22 mouse cellular contexts compared by ENCODE assay signal in genomic region chr16:59420237-59420866, GRCm38 (mm10). TPM values are rescaled to one million over a fixed set of nuclear protein-coding genes. Genes with fewer than 3 reads are reported as not detected.
DNase-seq lines count a peak whose midpoint lies in the region; ATAC-seq lines count a peak whose summit lies in the region.
"Had no signal": no experiment of that assay in that cellular context is flagged by ENCODE, and none has a peak within 500 bp of the region (broad histone marks: within the 10 kb centered on the region; RNA-seq: fewer than 3 reads in every experiment).

No protein-coding gene starts in this region.

- no peaks in the 10 kb centered on the region for H3K9me3 ChIP-seq in heart, embryonic 13.5 days
- H3K9me3 ChIP-seq in heart, embryonic 12.5 days (replicated peaks), result no peaks in the 10 kb centered on the region
- H3K9me3 ChIP-seq in forebrain, embryonic 13.5 days (replicated peaks), result no peaks in the 10 kb centered on the region
- no peaks in the 10 kb centered on the region for H3K9me3 ChIP-seq in forebrain, embryonic 15.5 days
- H3K9me3 ChIP-seq: embryonic facial prominence, embryonic 13.5 days; limb, embryonic 10.5 days had no signal

- H3K27ac ChIP-seq in heart, embryonic 13.5 days (replicated peaks), result no peak overlapping the region
- H3K27ac ChIP-seq in heart, embryonic 12.5 days (ENCODE audit: poor library complexity, severe bottlenecking), result no peak overlapping the region
- no peak overlapping the region for H3K27ac ChIP-seq in forebrain, embryonic 13.5 days
- H3K27ac ChIP-seq in forebrain, embryonic 15.5 days (replicated peaks), result no peak overlapping the region
- H3K27ac ChIP-seq: embryonic facial prominence, embryonic 13.5 days; heart, adult 2 months; left cerebral cortex, adult 2 months; limb, embryonic 10.5 days had no signal

- ATAC-seq in heart, embryonic 13.5 days (ENCODE audit: extremely low read depth, insufficient number of reproducible peaks, low FRiP score, low TSS enrichment), result no peak
- no peak for ATAC-seq in heart, embryonic 12.5 days (ENCODE audit: insufficient number of reproducible peaks, low FRiP score)
- peak; percentile 57; the same call in 1 of the 2 replicates for ATAC-seq in forebrain, embryonic 13.5 days
- ATAC-seq in forebrain, embryonic 15.5 days (replicated peaks), result peak; percentile 64
- ATAC-seq in megakaryocyte, adult 5-6 weeks (ENCODE audit: poor library complexity, severe bottlenecking), result 0 out of 2 replicates have a peak, but pooled peaks have one; percentile 15

- no peak overlapping the region for H3K4me3 ChIP-seq in heart, embryonic 13.5 days
- H3K4me3 ChIP-seq in heart, embryonic 12.5 days, result no peak overlapping the region
- H3K4me3 ChIP-seq in forebrain, embryonic 13.5 days, result no peak overlapping the region
- no peak overlapping the region for H3K4me3 ChIP-seq in forebrain, embryonic 15.5 days
- H3K4me3 ChIP-seq: embryonic facial prominence, embryonic 13.5 days; heart, adult 2 months; limb, embryonic 10.5 days had no signal

- 54% methylated on average over 9 of the region's 9 CpGs for WGBS in heart, embryonic 13.5 days
- 50% methylated on average over 9 of the region's 9 CpGs for WGBS in heart, embryonic 12.5 days
- WGBS in forebrain, embryonic 13.5 days, result 66% methylated on average over 9 of the region's 9 CpGs
- WGBS in forebrain, embryonic 15.5 days, result 55% methylated on average over 9 of the region's 9 CpGs

- H3K36me3 ChIP-seq in heart, embryonic 13.5 days, result no peaks in the 10 kb centered on the region
- no peaks in the 10 kb centered on the region for H3K36me3 ChIP-seq in heart, embryonic 12.5 days
- H3K36me3 ChIP-seq in forebrain, embryonic 13.5 days (ENCODE audit: poor library complexity, severe bottlenecking), result no peaks in the 10 kb centered on the region
- no peaks in the 10 kb centered on the region for H3K36me3 ChIP-seq in forebrain, embryonic 15.5 days
- H3K36me3 ChIP-seq: embryonic facial prominence, embryonic 13.5 days; limb, embryonic 10.5 days had no signal

- H3K4me2 ChIP-seq in heart, embryonic 13.5 days, result 0 out of 2 replicates have a peak overlapping the region, but pooled peaks have one; percentile 9
- H3K4me2 ChIP-seq in heart, embryonic 12.5 days, result no peak overlapping the region
- no peak overlapping the region for H3K4me2 ChIP-seq in forebrain, embryonic 13.5 days
- H3K4me2 ChIP-seq in forebrain, embryonic 15.5 days (replicated peaks), result no peak overlapping the region
- H3K4me2 ChIP-seq: embryonic facial prominence, embryonic 13.5 days; liver, embryonic 11.5 days had no signal

- no peak for DNase-seq in adrenal gland, adult 18-20 months (ENCODE audit: low spot score in 2 of 2)
- no peak for DNase-seq in retina, embryonic 14.5 days (ENCODE audit: low spot score)
- DNase-seq: gastrocnemius, postnatal 25 days had no signal

- H3K27me3 ChIP-seq in heart, embryonic 13.5 days (replicated peaks), result no peaks in the 10 kb centered on the region
- H3K27me3 ChIP-seq in heart, embryonic 12.5 days (replicated peaks), result no peaks in the 10 kb centered on the region
- no peaks in the 10 kb centered on the region for H3K27me3 ChIP-seq in forebrain, embryonic 13.5 days
- H3K27me3 ChIP-seq in forebrain, embryonic 15.5 days, result no peaks in the 10 kb centered on the region
- H3K27me3 ChIP-seq: embryonic facial prominence, embryonic 13.5 days had no signal

- no peak overlapping the region for H3K9ac ChIP-seq in heart, embryonic 13.5 days
- no peak overlapping the region for H3K9ac ChIP-seq in heart, embryonic 12.5 days
- H3K9ac ChIP-seq in forebrain, embryonic 13.5 days, result no peak overlapping the region
- no peak overlapping the region for H3K9ac ChIP-seq in forebrain, embryonic 15.5 days (replicated peaks)
- H3K9ac ChIP-seq: embryonic facial prominence, embryonic 13.5 days had no signal

- peaks cover 2% of the 10 kb centered on the region; the same call in 1 of the 2 replicates for H3K4me1 ChIP-seq in heart, embryonic 13.5 days
- H3K4me1 ChIP-seq in heart, embryonic 12.5 days (replicated peaks), result no peaks in the 10 kb centered on the region
- no peaks in the 10 kb centered on the region for H3K4me1 ChIP-seq in forebrain, embryonic 13.5 days
- H3K4me1 ChIP-seq in forebrain, embryonic 15.5 days, result no peaks in the 10 kb centered on the region

RNA-seq across cellular contexts. Expression of gene Gabrr3, which starts 13.2 kb away (rescaled TPM):
- not detected in 2 replicates for polyA plus RNA-seq in heart, embryonic 13.5 days (2015; fragmentation: Nextera tagmentation; extraction: Ambion mirVana)
- not detected in 2 replicates for polyA plus RNA-seq in heart, embryonic 12.5 days (2016; fragmentation: Nextera tagmentation; extraction: Ambion mirVana)
- 0.06 and 0.10 TPM in 2 replicates for polyA plus RNA-seq in forebrain, embryonic 13.5 days (2015; fragmentation: Nextera tagmentation; extraction: Ambion mirVana)
- 0.06 TPM in 1 of 2 replicates, not detected in the other for polyA plus RNA-seq in forebrain, embryonic 15.5 days (2015; fragmentation: Nextera tagmentation; extraction: Ambion mirVana)
- total RNA-seq in megakaryocyte, adult 5-6 weeks (2015), result not detected in 2 replicates
- not detected in 2 replicates for total RNA-seq in megakaryocyte, adult 5-6 weeks (2017)
- total RNA-seq in adrenal gland, adult 18-20 months (2021), result not detected
- total RNA-seq: adrenal gland, adult 2 months; common myeloid progenitor, adult 5-6 weeks; gastrocnemius, postnatal 25 days; megakaryocyte-erythroid progenitor cell, adult 5-6 weeks had no signal
- polyA plus RNA-seq: adrenal gland, adult 2 months; C2C12; heart, adult 2 months; heart, postnatal 0 days; kidney, adult 2 months; liver, embryonic 11.5 days; lung, adult 2 months had no signal

RNA-seq across cellular contexts. Expression of gene Riox2, which starts 51.2 kb away (rescaled TPM):
- polyA plus RNA-seq in heart, embryonic 13.5 days (2015; fragmentation: Nextera tagmentation; extraction: Ambion mirVana), result 23.6 and 24.8 TPM in 2 replicates
- polyA plus RNA-seq in heart, embryonic 12.5 days (2016; fragmentation: Nextera tagmentation; extraction: Ambion mirVana), result 27.9 and 28.3 TPM in 2 replicates
- polyA plus RNA-seq in forebrain, embryonic 13.5 days (2015; fragmentation: Nextera tagmentation; extraction: Ambion mirVana), result 15.4 and 17.7 TPM in 2 replicates
- polyA plus RNA-seq in forebrain, embryonic 15.5 days (2015; fragmentation: Nextera tagmentation; extraction: Ambion mirVana), result 13.2 and 13.3 TPM in 2 replicates
- total RNA-seq in megakaryocyte, adult 5-6 weeks (2015), result 25.3 and 28.4 TPM in 2 replicates
- 32.2 and 54.4 TPM in 2 replicates for total RNA-seq in megakaryocyte, adult 5-6 weeks (2017)
- 10 to 100 TPM; 20.5 to 20.8 TPM for total RNA-seq in adrenal gland, adult 18-20 months (2021)

RNA-seq across cellular contexts. Expression of gene Olfr209, which starts 56.6 kb away (rescaled TPM):
- not detected in 2 replicates for polyA plus RNA-seq in heart, embryonic 13.5 days (2015; fragmentation: Nextera tagmentation; extraction: Ambion mirVana)
- not detected in 2 replicates for polyA plus RNA-seq in heart, embryonic 12.5 days (2016; fragmentation: Nextera tagmentation; extraction: Ambion mirVana)
- not detected in 2 replicates for polyA plus RNA-seq in forebrain, embryonic 13.5 days (2015; fragmentation: Nextera tagmentation; extraction: Ambion mirVana)
- polyA plus RNA-seq in forebrain, embryonic 15.5 days (2015; fragmentation: Nextera tagmentation; extraction: Ambion mirVana), result not detected in 2 replicates
- total RNA-seq in megakaryocyte, adult 5-6 weeks (2015), result not detected in 2 replicates
- total RNA-seq in megakaryocyte, adult 5-6 weeks (2017), result not detected in 2 replicates
- not detected for total RNA-seq in adrenal gland, adult 18-20 months (2021)
- total RNA-seq: adrenal gland, adult 2 months; common myeloid progenitor, adult 5-6 weeks; gastrocnemius, postnatal 25 days; heart, adult 2 months; layer of hippocampus, adult 8-10 months; left cerebral cortex, adult 2 months; megakaryocyte-erythroid progenitor cell, adult 5-6 weeks had no signal
- polyA plus RNA-seq: adrenal gland, adult 2 months; C2C12; embryonic facial prominence, embryonic 13.5 days; heart, adult 2 months; heart, postnatal 0 days; kidney, adult 2 months; limb, embryonic 10.5 days; liver, embryonic 11.5 days; lung, adult 2 months; testis, adult 2 months had no signal

Comparison
In these comparisons a context has a peak if more than half of its experiments do, and no peak if none do; other contexts are left out.
1. ATAC-seq: peak in forebrain, embryonic 13.5 days (single experiment), forebrain, embryonic 15.5 days (single experiment) and megakaryocyte, adult 5-6 weeks (single experiment); none in heart, embryonic 13.5 days (single experiment) and heart, embryonic 12.5 days (single experiment).